Mouse (Mus musculus) CD8-positive naive resting alpha-beta T cell, adult 2 months (primary cell): Measurements from ENCODE around the gene Igsf23.
"Not testable (repeated sequence)": the region's sequence is repeated elsewhere in the genome, so short reads cannot be mapped to it uniquely, and the experiment has no call there.

Experiments
- DNase-seq, 2 experiments: peaks; one replicate each; pipeline ENCODE4 v3.0.0; 2022; ENCODE audit warnings: low read depth in 2 of 2, low spot score in 2 of 2

Igsf23 gene

DNA sequence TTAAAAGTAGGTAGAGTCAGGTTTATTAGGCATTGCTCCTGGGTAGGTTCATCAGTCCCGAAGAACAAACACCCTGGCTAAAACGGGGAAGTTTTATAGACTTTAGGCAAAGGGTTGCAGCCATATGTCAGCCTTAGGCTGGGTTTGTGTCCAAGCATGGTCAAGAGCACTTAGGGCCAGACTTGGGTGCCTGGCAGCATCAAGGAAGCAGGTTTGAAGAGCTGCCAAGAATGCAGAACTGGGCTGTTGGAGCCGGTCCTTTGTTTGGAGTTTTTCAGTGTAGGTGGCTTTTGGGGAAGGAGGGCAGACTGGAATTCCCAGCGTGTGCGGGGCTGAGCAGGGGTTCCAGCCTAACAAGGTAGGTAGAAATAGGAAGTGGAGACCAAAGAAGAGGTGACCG, 14.6 kb downstream of the Igsf23 start:
- no peak for DNase-seq

DNA sequence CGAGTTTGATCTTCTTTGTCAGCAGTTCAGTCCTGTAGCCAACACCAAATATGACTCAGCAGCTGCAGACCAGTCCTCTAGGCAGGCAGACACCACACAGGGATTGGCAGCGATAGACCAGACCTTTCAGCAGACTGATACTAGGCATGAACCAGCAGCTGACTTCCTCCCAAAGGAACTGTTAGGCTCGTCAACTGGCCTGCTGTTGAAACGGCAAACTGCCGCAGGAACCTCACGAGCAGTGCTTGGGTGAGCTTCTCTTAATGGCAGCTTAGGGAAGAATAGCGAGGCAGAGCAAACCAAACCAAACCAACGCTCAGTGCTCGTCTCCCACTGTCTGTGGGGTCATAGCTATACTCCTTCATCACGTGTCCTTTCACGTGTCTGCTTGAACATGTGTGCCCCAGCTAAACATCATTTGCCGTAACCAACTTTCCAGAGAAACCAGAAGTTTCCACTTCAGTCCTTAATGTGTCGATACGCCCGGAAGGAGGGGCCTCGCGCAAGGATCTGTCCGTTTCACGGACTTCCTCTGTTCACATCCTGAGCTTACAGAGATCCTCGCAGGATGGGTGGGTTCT, 15.3 kb downstream of the Igsf23 start:
- DNase-seq: no peak

DNA sequence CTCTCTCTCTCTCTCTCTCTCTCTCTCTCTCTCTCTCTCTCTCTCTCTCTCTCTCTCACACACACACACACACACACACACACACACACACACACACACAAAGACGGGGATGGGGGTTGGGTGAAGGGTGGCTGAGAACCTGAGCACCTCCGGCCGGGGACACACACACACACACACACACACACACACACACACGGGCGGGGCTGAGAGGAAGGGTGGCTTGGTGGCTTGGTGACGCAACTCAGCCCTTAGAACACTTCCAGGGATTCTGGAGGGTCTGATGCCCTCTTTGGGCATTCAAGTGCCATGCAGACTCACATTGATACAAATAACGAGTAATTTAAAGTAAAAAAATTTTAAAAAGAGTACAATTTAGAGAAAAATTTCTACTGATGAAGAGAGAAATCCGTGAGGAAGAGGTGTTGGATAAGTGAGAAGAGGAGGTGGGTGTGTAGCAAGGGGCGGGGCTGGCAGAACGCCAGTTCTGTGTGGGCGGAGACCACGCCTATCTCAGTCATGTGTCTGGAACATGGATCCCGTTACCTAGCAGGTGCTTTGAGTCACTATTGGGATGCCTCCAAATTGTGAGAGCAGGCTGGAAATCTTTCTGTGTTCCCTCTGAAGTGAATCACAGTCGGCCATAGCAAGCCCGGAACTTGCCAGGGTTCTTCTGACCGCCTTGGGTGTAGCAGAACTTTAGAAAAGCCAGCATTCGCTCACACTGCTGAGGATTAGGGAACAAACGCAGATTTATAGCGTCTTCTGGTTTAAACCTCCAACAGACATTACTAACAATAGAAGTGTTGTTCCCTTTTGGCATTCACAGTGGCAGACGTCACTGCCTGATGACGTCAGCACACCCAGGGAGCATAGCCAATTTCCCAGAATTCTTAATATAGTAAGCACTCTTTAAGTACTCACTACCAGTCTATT, 17.4 kb downstream of the Igsf23 start:
- peak; percentile 54 to 65 for DNase-seq

DNA sequence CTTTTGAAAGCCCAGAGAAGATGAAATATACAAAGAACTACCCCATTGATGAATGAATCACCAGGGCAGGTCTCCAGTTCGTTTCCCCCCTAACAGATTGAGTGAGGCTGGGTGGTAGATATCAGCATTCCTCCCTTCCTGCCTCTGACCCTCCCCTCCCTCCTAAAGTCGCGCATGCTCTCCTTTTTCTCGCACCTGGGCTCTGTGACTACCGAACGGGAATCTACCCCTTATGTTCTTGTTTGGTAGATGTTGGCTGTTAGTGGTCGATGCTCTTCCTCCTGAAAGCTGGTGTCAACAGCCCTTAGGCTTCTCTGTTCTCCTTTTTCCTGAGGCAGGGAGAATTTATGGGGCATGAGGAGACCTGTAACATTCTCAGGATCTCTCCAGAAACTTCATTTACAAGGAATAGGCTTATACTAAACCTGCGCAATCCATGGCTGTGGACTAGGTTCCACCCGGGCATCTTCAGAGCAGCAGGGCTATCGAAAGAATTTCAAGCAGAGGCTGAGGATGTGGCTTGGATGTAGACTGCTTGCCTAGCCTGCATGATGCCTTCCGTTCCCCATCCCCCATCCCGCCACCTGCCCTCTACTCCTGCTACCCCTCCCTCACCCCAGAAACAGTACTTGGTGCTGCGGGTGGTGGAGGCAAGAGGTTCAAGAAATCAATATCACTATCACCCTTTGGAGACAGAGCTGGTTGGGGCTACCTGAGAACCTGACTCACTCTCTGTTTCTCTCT, 18.3 kb downstream of the Igsf23 start:
- DNase-seq: peak; percentile 46 to 62

DNA sequence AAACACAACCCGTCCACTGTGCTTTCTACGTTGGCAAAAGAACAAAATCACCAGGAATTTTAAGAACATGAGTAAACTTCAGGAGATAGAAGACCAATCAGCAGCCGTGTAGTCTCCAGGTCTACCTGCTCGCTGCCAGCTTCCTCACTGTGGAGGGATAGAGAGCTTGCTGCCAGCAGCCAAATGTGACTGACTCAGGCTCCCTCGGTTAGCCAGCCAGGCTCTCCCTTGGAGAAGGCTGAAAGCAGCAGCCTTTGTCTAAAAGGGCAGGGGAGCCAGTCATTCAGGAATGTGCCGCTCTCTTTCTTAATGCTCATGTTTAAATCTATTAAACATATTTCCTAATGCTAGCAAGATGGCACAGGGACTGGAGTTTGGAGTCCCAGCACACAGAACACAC, 20.1 kb downstream of the Igsf23 start:
- DNase-seq: not testable (repeated sequence)

DNA sequence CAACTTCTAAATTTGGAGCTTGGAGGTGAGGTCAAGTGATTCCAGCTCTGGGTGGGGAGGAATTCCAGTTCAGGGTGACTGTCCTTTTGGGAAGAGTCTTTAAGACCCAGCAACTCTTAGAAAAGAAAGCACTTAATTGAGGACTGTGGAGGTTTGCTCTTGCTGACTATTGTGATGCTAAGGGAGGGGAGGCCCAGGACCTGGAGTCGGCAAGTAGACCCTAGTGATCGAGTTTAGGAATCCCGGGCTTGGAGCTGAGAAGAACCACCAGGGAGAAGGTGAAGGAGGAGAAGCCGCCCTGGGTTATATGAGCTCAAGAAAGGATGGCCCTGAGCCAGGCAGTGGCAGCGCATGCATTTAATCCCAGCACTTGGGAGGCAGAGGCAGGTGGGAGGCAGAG, 22.1 kb downstream of the Igsf23 start:
- DNase-seq: no peak

DNA sequence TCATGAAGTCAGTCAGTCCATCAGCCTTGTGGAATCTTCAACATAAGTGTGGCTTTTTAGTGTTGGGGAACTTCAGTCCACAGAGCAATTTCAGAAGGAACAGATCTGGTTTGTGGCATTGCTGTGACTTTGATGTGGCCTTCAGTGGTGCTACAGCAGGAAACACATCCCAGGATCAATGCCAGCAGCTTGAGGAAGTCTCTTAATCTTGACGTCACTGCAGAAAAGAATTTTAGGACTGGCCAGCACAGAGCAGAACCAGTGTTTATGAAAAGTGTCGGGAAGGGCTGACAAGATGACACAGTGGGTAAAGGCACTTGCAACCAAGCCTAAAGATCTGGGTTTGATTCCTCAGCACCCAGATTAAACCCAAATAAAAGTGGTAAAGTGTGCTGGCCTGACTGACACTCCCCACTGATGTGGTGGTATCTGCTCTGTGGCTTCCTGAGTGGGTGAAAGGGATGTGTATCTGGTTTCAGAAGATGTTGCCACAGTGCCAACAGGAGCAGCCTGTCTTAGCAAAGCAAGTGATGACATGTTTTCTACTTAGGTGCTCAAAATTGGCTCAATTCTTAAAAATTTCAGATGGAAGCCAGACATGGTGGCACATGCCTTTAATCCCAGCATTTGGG, 23.6 kb downstream of the Igsf23 start:
- DNase-seq: peak in 1 of 2 experiments; percentile 60

DNA sequence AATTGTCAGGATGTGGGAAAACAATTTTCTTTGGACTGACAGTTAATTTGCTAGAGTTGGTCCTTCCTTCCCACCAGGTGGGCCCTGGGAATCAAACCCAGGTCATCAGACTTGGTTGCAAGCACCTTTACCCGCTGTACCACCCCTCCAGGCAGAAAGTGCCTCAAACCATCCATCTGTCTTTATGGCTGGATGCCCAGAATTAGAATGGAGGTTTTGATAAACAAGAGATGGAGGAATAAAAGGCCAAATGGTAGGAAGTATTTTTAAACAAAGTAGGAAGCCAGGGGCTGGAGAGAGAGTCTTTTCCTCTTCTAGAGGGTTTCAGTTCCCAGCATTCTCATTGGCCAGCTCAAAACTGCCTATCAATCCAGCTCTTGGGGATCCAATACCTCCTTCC, 25.2 kb downstream of the Igsf23 start:
- DNase-seq: no peak

DNA sequence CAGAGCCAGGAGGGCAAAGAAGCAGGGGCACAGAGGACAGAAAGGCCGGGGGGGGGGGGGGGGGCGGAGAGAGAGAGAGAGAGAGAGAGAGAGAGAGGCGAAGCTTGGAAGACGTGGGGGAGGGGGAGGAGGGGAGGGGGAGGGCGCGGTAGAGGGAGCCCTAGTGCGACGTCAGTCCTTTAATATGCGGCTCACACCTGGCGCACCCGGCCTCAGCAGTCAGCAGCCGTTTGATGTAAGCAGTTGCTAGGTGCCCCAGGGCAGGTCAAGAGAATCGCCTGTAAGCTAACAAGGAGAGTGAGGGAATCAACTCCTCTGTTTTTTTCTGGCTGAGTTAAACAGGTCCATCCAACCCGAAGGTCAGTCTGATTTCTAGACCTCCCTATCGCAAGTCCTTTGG, 26.8 kb downstream of the Igsf23 start:
- no peak for DNase-seq

DNA sequence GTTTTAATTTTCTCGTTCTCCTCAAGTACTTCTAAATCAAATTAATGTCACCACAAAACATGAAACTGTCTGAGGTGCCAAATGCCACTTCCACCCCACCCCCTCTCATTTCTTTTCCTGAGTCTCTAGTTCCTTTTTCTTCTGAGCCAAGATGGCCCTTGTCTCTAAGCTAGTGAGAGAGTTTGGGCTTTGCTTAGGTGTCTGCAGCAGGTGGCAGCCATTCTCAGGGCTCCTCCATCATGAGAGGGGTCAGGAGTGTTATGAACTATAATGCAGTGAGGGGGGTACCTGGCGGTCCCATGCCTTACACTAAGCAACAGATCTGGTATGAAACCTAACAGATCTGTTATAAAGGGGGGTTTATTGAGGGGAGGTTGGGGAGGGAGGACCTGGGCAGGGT, 27.2 kb downstream of the Igsf23 start:
- no peak for DNase-seq

DNA sequence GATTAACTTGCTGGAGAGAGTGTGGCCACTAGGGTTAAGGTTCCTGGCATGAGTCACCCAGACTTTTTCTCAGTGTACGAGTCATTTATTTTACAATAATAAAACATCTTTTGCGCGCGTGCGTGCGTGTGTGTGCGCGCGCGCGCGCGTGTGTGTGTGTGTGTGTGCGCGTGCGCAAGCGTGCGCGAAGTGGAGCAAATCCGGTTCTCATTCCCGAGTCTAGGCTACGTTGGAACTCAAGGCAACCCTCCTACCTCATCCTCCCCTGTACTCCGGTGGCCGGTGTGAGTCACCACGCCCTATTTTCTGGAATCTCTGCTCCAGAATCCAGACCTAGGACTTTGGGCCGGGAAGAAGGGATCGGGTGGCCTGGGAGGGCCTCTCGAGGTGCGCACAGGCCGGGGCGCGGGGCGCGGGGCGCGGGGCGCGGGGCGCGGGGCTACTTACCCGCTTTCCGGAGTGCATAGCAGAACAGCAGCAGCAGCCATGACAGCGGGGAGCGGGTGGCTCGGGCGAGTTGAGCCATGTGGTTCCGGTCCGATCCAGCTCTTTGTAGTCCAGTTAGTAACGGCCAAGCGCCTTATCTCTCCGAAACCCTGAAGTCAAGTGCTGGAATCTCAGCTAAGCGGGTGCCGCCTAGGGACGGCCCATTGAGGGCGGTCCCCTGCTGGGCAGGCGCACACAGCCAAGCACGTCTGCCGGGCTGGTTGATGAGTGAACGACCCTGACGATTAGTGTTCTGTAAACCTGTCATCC, 29.9 kb downstream of the Igsf23 start, which contains the start of gene Pvr:
Gene Pvr, minus strand, starts transcription at position 655 of the 756 bp plus-strand sequence.
- DNase-seq: peak; percentile 41 to 51

DNA sequence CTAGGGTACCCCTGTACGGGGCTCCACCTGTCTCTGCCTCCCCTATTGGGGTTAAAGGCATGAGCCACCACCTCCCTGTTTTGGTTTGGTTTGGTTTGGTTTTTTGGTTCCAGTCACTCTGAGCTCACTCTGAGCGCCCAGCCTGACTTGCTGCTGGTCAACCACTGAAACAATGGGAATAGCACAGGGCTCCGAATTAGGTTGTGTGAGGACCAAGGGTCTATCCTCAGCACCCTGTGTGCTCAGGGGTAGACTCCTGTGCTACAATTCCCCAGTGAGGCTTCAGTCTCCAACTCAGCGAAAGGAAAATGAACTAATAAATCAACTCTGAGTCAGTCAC, 30.4 kb downstream of the Igsf23 start:
- no peak for DNase-seq

DNA sequence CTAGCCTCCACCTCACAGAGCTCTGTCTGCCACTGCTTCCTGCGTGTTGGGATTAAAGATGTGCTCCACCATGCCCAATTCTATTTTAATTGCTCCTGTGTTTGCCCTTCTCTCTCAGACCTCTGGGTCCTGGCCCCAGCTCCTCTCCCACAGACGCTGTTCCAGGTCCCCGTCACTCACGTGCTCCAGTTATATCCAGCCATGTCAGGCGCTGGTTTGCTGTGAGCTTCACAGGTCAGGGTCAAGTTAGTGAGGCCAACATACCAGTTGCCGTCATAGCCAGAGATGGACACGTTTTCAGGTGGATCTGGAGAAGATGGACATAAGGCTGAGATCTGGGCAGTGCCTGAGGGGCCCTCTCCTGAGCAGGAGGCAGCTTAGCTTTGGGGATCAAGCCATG, 36.0 kb downstream of the Igsf23 start:
- DNase-seq: no peak

DNA sequence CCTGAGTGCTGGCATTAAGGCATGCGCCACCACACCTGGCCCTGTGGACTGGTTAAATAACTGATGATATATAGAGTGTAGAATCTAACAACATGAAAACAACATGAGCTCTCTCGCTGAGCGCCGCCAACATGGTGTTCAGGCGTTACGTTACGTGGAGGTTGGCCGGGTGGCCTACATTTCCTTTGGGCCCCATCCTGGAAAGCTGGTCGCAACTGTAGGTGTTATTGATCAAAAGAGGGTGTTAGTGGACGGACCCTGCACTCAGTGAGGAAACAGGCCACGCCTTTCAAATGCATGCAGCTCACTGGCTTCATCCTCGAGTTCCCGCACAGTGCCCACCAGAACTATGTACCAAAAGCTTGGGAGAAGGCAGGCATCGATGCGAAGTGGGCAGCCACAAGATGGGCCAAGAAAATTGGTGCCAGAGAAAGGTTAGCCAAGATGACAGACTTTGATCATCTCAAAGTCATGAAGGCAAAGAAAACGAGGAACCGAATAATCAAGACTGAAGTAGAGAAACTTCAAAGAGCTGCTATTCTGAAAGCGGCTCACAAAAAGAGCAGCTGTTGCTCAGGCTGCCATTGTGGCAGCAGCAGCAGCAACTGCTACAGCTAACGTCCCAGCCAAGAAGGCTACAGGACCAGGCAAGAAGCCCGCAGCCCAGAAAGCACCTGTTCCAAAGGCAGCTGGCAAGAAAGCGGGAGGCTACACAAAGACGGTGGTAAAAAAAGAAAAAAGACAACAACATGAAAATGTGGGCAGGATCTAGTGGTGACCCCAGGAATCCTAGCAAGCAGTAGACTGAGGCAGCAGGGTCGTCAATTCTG, 38.6 kb downstream of the Igsf23 start:
- no peak for DNase-seq

DNA sequence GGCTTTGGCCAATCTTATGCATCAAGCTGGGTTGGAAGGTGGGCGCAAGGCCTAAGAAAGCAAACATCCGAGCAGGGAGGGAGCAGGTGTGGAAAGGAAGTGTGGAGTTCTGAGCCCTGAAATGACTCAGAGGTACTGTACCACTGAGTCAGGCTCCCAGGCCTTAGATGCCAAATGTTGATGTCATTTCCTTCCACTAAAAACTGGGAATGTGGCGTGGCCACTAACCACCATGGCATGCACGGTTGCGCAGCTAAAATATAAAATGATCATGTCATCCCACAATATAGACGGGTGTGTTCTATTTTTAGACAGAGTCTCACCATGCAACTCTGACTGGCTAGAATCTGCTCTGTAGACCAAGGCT, 39.3 kb downstream of the Igsf23 start:
- DNase-seq: no peak

DNA sequence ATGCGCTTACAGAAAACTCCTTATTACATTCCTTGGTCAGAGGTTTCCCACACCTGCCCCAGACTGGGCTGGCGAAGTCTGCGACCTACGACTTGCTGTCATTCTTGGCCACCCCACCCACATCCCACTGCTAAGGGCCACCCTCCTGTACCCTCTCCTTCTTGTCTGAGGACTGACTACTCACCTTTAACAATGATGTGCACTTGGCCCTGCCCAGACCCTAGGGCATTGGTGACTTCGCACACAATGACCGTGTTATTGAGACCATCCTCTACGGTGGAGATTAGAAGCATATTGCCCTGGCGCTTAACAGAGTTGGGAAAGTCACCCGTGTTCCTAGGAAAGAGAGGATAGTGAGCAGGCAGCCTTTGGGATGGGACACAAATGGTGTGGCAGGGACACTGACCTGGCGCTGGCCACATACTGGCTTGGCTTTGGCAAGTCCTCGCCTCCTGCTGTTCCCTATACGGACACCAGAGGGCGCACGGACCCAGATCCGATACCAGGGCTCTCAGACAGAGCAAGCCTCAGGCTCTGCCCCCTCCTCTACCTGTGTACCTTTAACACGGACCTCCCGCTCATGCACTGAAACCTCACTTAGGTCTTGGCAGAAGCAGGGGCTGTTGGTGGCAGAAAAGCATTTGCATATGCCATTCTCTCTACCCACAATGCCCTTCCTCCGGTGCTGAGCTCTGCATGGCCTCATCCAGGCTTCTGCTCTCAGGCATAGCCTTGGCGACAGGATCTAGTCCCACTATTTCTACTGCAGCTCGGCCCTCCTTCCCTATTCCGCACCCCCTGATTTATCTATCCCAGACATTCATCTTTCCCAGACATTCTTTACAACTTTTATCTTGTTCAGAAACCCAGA, 39.9 kb downstream of the Igsf23 start:
- DNase-seq: peak; percentile 74 to 77

DNA sequence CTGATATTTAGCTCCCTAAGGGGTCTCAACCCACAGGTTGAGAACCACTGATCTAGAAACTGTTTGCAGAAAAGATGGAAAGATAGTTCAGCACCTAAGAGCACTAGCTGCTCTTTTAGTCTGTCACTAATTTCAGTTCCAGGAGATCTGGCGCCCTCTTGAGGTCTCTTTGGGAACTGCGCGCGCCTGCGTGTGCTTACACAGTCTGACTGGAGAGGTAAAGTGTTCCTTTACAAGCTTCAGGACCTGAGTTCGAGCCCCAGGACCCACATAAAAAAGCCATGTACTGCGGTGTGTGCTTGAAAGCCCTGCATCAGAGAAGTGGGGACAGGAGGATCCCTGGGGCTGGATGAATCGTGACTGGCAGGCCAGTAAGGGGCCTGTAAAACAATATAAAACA, 60.7 kb downstream of the Igsf23 start:
- DNase-seq: peak; percentile 56 to 63

DNA sequence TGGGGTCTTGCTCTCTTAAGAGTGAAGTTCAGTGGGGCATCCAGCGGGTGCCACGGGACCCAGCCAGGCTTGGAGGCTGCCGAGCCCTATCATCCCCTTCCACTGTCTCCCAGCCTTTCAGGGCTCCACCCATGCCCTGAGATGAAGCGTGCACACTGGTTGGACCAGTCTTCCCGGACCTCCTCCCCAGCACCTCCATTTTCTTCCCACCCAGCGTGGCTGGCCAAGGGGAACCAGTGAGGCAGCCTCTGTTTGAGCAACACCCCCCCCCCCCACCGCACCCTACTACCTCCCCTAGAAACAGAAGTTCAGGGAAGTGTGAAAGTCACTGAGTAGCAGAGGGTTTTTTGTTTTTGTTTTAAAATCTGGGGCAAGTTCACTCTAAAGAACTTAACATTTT, 62.7 kb downstream of the Igsf23 start, which contains the start of gene Ceacam19:
Gene Ceacam19, minus strand, starts transcription at position 117 of the 400 bp plus-strand sequence.
- no peak for DNase-seq
